Mouse (Mus musculus): ENCODE measurements at regions not wholly inside any gene's neighbourhood (a gene's known extent, or its start where the extent isn't known, plus 50 kb on each side); places are given as distances from the start of the nearest gene placed in this dataset.

DNA sequence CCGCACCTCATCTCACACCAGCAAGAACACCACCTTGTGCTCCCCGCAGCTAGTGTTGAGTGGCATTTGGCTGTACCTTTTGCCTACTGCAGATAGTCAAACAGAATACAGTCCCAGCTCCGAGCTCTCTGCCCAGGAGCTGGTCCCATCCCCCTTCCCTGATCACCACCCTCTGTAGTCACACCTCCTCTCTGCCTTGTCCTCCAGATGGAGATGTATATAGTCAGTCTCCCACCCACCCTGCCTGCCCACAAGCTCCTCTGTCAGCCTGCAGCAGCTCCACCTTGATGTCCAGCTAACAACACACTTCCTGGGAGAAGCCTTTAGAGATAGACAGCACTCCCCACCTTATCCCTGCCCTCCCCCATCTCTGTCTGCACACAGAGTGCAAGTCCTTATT, 115.7 kb upstream of the Sox5 start:
- TF ChIP-seq POLR2A (IDR thresholded peaks at IDR 0.05; ENCODE audit: insufficient read depth, low read depth, low read length) = no peak
- no peak for TF ChIP-seq CTCF (IDR thresholded peaks at IDR 0.05; ENCODE audit: insufficient read depth, low read depth, low read length)

All from olfactory bulb, adult 2 months (tissue).